Mouse (Mus musculus): ENCODE measurements around the gene Cyp2c65. TPM values are rescaled to one million over a fixed set of nuclear protein-coding genes. Genes with fewer than 3 reads are reported as not detected.
"Not testable (repeated sequence)": the region's sequence is repeated elsewhere in the genome, so short reads cannot be mapped to it uniquely, and the experiment has no call there.

The Cyp2c65 gene
- 13.6 and 14.8 TPM in 2 replicates for polyA plus RNA-seq (2015; fragmentation: Nextera tagmentation; extraction: Ambion mirVana)

DNA sequence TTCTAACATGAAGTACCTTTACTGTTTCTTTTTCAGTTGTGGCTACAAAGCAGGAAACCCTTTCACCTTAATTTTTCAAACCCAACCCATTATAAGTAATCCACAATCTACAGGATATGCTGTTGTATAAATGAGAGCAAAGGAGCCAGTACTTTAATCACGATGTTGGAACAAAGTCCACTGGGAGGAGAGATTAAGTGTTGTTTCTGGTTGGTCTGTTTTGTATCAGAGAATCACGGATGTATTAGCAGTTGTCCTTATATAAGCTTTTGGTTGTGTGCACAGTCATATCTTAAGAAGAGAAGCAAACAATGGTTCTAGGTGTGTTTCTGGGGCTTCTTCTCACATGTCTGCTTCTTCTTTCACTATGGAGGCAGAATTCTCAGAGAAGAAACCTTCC is at the start of gene Cyp2c65:
Gene Cyp2c65 (plus strand): TSS at position 297 of the 400 bp plus-strand sequence.
- H3K4me1 ChIP-seq (ENCODE audit: control insufficient read depth, insufficient read depth, low read length) = no peaks in the 10 kb centered on the region
- no peak within 1 kb of the TSS for H3K4me2 ChIP-seq (ENCODE audit: low read depth, low read length)
- H3K27ac ChIP-seq (ENCODE audit: low read length) = no peak within 1 kb of the TSS
- 32% methylated on average over 2 of the region's 2 CpGs for WGBS
- H3K9me3 ChIP-seq (ENCODE audit: control insufficient read depth, low read length) = no peaks in the 10 kb centered on the region
- H3K4me3 ChIP-seq (ENCODE audit: low read length) = no peak within 1 kb of the TSS
- no peak within 1 kb of the TSS for H3K9ac ChIP-seq (ENCODE audit: low read depth, low read length)
- H3K27me3 ChIP-seq (replicated peaks; ENCODE audit: control insufficient read depth, insufficient read depth, low read length) = no peaks in the 10 kb centered on the region
- ATAC-seq = peak; percentile 76
- H3K36me3 ChIP-seq (ENCODE audit: control insufficient read depth, insufficient read depth, low read length) = no peaks in the 10 kb centered on the region

- no peaks in the 10 kb centered on the region for H3K27me3 ChIP-seq (replicated peaks; ENCODE audit: control insufficient read depth, insufficient read depth, low read length)
- no peak overlapping the region for H3K4me3 ChIP-seq (ENCODE audit: low read length)
- ATAC-seq = peak; percentile 71
- H3K4me1 ChIP-seq (ENCODE audit: control insufficient read depth, insufficient read depth, low read length) = no peaks in the 10 kb centered on the region
- H3K4me2 ChIP-seq (ENCODE audit: low read depth, low read length) = no peak overlapping the region
- H3K36me3 ChIP-seq (ENCODE audit: control insufficient read depth, insufficient read depth, low read length) = no peaks in the 10 kb centered on the region
- H3K9me3 ChIP-seq (ENCODE audit: control insufficient read depth, low read length) = no peaks in the 10 kb centered on the region
- H3K27ac ChIP-seq (ENCODE audit: low read length) = no peak overlapping the region
- 91% methylated on average over 1 of the region's 1 CpGs for WGBS
- no peak overlapping the region for H3K9ac ChIP-seq (ENCODE audit: low read depth, low read length)
Measured at GRCm38 (mm10) chr19:39057928-39058327, 2.9 kb upstream of the Cyp2c65 start.

- WGBS = 81% methylated on average over 2 of the region's 2 CpGs
- not testable (repeated sequence) for H3K36me3 ChIP-seq (ENCODE audit: control insufficient read depth, insufficient read depth, low read length); H3K27ac ChIP-seq (ENCODE audit: low read length); H3K9me3 ChIP-seq (ENCODE audit: control insufficient read depth, low read length); H3K27me3 ChIP-seq (replicated peaks; ENCODE audit: control insufficient read depth, insufficient read depth, low read length); ATAC-seq; H3K4me1 ChIP-seq (ENCODE audit: control insufficient read depth, insufficient read depth, low read length); H3K4me3 ChIP-seq (ENCODE audit: low read length); H3K9ac ChIP-seq (ENCODE audit: low read depth, low read length); H3K4me2 ChIP-seq (ENCODE audit: low read depth, low read length)
Measured at GRCm38 (mm10) chr19:39098779-39099178, 38.0 kb downstream of the Cyp2c65 start.

DNA sequence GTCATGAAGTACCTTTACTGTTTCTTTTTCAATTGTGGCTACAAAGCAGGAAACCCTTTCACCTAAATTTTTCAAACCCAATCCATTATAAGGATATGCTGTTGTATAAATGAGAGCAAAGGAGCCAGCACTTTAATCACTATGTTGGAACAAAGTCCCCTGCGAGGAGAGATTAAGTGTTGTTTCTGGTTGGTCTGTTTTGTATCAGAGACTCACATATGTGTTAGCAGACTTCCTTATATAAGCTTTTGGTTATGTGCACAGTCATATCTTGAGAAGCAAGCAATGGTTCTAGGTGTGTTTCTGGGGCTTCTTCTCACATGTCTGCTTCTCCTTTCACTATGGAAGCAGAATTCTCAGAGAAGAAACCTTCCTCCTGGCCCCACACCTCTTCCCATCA is 52.8 kb downstream of the Cyp2c65 start, which contains the start of gene Cyp2c66:
Gene Cyp2c66 (plus strand): TSS at position 255 of the 400 bp plus-strand sequence.
- no peaks in the 10 kb centered on the region for H3K36me3 ChIP-seq (ENCODE audit: control insufficient read depth, insufficient read depth, low read length)
- 63% methylated on average over 1 of the region's 1 CpGs for WGBS
- no peak within 1 kb of the TSS for H3K4me2 ChIP-seq (ENCODE audit: low read depth, low read length)

More for the DNA sequence above, 52.8 kb downstream of the Cyp2c65 start, which contains the start of gene Cyp2c66:
- ATAC-seq = peak; percentile 66
- H3K27me3 ChIP-seq (replicated peaks; ENCODE audit: control insufficient read depth, insufficient read depth, low read length) = no peaks in the 10 kb centered on the region
- no peaks in the 10 kb centered on the region for H3K9me3 ChIP-seq (ENCODE audit: control insufficient read depth, low read length)
- H3K27ac ChIP-seq (ENCODE audit: low read length) = no peak within 1 kb of the TSS
- H3K4me3 ChIP-seq (ENCODE audit: low read length) = no peak within 1 kb of the TSS
- H3K9ac ChIP-seq (ENCODE audit: low read depth, low read length) = no peak within 1 kb of the TSS
- no peaks in the 10 kb centered on the region for H3K4me1 ChIP-seq (ENCODE audit: control insufficient read depth, insufficient read depth, low read length)

Other genes starting within 250 kb of the Cyp2c65 start
- 5.3 and 5.9 TPM in 2 replicates for gene Noc3l, start 241.8 kb upstream of the Cyp2c65 start, polyA plus RNA-seq (2015; fragmentation: Nextera tagmentation; extraction: Ambion mirVana)
- gene Tbc1d12, start 224.4 kb upstream of the Cyp2c65 start, polyA plus RNA-seq (2015; fragmentation: Nextera tagmentation; extraction: Ambion mirVana) = 1.0 TPM in 2 replicates
- 29.6 and 37.8 TPM in 2 replicates for gene Hells, start 130.1 kb upstream of the Cyp2c65 start, polyA plus RNA-seq (2015; fragmentation: Nextera tagmentation; extraction: Ambion mirVana)
- 1.1 TPM in 2 replicates for gene Cyp2c55, start 54.0 kb upstream of the Cyp2c65 start, polyA plus RNA-seq (2015; fragmentation: Nextera tagmentation; extraction: Ambion mirVana)
- gene Cyp2c66, start 52.9 kb downstream of the Cyp2c65 start, polyA plus RNA-seq (2015; fragmentation: Nextera tagmentation; extraction: Ambion mirVana) = 2.2 and 2.8 TPM in 2 replicates
- gene Cyp2c29, start 208.4 kb downstream of the Cyp2c65 start, polyA plus RNA-seq (2015; fragmentation: Nextera tagmentation; extraction: Ambion mirVana) = not detected in 2 replicates

All from intestine, embryonic 16.5 days (tissue).